Mouse (Mus musculus) R1 (cell line): ENCODE measurements around the gene Srcap.

ENCODE experiments used
- DNase-seq: peaks from one replicate; pipeline ENCODE4 v3.0.0-alpha.2; 2018; ENCODE audit warnings: low read depth, low spot score

The Srcap gene

GRCm38 (mm10) chr7:127573503-127574008, 61.8 kb downstream of the Srcap start:
- no peak for DNase-seq

- DNase-seq: no peak
Measured at GRCm38 (mm10) chr7:127574115-127574514, 62.3 kb downstream of the Srcap start.

DNA sequence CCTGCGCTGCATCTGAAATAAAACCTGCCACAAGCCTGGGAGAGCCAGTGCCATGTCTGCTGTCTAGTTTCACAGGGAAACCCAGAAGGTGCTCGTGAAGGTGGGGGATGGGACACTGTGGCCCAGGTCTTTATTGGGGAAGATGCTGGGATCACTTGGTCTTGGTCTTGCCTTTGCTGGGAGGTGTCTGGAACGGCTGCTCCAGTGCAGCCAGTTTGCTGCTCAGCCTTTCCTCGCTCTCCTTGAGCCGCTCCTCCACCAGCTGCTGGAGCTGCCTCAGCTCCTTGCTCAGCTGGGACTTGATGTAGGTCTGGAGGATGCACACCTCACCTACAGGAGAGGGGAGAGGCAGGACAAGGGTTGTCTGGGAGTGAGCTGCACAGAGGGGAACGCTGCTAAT, 71.5 kb downstream of the Srcap start:
- DNase-seq: no peak

DNA sequence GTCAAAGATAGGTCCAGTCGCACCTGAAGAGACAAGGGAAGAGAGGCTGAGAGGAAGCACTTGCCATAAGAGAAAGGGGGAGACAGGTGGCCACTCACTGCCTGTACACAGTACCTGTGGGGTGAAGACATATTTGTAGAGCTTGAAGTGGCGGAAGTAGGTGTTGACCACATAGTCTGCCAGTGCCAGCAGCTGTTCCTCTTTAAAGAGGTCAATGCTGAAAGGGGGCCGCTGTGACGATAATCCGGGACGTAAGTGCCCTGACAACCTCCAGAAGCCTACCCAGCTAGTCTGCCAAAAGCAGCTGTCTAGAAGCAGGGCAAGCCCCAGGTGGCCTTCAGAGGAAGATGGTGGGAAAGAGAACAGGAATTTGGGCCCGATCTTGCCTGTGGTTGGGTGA, 73.2 kb downstream of the Srcap start:
- DNase-seq: peak; percentile 21

DNA sequence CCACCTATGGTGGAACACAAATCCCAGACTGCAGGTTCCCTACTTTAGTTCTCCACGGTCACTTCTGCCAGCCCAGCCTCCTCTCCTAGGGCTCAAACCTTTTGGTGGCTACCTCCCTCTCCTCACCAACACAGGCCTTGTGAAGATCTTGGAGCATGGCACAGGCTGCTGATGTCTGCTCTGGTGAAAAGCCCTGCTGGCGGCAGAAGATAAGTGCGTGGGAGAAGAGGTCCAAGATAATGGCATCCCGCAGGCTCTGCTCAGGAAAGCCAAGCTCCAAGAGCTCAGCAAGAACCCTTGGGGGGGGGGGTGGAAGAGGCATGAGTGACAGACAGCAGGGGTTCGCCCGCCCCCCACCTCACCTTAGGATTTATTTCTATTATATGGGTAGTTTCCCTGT, 74.4 kb downstream of the Srcap start:
- DNase-seq: no peak

- DNase-seq: no peak
Measured at GRCm38 (mm10) chr7:127587196-127587595, 75.4 kb downstream of the Srcap start.

DNA sequence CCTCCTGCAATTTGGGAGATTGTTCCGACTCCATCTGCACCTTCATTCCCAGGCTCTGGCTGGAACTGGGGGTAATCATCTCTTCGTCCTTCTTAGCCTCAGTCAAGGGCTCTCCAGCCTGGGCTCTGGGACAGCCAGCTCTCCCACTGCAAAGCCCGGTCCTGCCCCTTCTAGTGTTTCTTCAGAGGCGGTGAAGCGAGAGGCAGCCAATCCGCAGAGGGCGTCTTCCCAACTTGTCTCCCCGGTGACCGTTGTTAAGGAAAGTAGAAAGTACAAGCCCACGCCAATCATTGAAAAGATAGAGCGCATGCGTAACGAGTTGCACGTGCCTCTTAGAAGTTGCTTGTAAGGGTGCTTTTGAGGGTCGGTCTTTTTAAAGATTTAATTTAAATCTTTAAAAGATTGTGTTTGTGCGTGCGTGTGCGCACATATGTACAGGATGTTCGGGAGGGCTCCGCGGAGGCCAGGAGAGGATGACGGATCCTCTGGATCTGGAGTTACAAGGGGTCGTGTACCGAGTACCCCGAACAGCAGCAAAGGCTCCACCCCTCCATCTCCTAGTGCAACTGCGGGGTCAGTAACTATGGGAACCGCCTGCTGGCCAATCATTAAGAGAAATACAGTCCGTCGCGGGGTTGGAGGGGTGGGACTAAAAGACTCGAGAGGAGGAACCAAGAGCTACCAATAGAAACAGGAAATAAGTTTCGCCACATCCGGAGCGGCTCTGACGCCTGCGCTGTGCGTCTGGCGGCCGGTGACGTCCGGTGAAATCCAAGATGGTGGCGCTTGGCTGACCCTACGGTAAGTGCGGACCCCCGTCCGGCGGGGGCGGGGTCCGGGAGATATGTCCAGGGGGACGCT, 76.5 kb downstream of the Srcap start, which contains the start of the genes Ccdc189 and Rnf40:
Ccdc189 (minus strand) TSS at position 585 of the 861 bp plus-strand sequence.
Rnf40 (plus strand) TSS at position 757 of the 861 bp plus-strand sequence.
- DNase-seq: peak; percentile 100

- DNase-seq: peak; percentile 27
Measured at GRCm38 (mm10) chr7:127588901-127589300, 77.1 kb downstream of the Srcap start.

DNA sequence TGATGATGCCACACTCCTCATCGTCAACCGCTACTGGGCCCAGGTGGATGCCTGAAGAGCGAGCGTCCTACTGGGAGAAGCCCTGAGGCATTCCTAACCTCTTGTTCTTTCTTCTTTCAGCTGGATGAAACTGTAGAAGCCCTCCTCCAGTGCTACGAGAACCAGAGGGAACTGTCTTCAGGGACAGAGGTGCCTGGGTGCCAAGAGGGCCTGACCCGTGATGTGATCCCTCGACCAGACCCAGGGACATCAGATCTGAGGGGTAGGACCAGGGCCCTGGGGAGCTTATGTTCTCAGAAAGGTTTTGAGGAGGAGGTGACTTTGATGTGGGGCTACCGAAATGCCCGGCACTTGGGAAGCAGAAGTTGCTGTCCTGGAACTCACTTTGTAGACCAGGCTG, 77.9 kb downstream of the Srcap start:
- no peak for DNase-seq

DNA sequence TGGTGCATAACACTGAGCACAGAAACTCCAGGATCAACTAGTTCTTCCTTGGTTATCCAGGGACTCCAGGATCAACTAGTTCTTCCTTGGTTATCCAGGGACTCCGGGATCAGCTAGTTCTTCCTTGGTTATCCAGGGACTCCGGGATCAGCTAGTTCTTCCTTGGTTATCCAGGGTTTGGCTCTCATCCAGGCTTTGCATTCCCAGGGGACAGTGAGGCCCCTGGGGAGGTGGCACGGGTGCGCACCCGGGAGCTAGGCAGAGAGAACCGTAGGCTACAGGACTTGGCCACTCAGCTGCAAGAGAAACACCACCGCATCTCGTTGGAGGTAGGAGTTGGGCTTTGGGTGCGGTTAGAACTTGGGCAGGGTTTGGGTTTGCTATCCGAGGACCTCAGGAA, 79.3 kb downstream of the Srcap start:
- DNase-seq: no peak

GRCm38 (mm10) chr7:127592575-127592974, 80.8 kb downstream of the Srcap start:
- DNase-seq: peak; percentile 87

- no peak for DNase-seq
Measured at GRCm38 (mm10) chr7:127596747-127597146, 85.0 kb downstream of the Srcap start.

GRCm38 (mm10) chr7:127600612-127601011, 88.8 kb downstream of the Srcap start:
- DNase-seq: no peak

DNA sequence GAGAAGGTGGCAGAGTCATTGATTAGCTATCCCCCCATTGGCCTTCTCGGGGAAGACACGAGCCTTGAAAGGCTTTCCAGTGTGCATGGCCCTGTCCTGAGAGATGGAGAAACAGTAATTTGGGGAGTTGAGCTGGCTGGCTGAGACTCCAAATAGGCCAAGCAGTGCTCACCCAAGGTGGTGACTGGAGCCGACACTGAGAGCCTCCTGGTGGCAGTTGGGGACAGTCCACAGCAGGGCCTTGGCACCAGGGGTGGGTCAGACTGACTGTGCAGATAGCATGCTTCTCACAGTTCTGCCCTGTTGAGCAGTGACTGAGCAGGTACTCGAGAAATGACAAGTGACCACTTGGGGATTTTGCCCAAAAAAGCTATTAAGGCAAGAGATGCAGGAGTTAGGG, 90.0 kb downstream of the Srcap start:
- DNase-seq: no peak

GRCm38 (mm10) chr7:127602903-127603302, 91.1 kb downstream of the Srcap start:
- no peak for DNase-seq

DNA sequence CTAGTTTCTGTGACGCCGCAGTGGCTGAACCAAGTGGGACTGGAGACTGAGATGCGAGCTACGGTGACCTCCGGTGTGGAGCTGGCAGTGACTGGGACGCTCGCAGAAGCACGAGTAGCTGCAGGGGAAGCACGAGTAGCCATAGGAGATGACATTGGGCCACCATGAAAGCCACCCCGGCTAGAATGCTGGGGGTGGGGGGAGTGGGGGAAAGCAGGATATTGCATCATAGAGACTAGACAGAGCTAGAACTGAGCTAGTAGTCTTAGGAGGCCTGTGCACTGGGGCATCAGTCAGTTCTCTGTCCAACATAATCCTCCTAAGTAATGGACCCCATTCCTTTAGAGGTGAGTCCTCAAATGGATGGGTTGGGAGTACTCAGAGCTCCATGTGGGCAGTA, 92.5 kb downstream of the Srcap start:
- DNase-seq: no peak

GRCm38 (mm10) chr7:127607150-127607549, 95.4 kb downstream of the Srcap start:
- DNase-seq: no peak
